Mouse (Mus musculus): ENCODE measurements around the gene Mettl17.

DNA sequence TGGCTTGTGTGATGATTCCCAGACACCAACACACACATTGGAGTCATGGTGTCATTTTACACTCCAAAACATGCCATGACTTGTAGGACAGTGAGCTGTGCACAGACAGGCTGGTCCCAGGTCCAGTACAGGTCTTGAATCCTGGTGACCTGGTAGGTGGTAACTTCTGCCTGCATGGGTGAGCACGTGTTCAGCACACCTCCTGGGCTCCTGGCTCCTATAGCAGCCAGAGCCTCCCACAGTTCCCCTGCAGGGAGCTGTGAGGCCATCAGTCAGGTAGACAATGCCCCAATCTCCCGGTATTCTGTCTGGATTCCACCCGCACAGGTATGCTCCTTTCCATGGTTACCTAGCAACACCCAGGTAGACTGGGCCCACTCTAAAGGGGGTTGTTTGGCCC, 38.1 kb upstream of the Mettl17 start:
- no peak for TF ChIP-seq CTCF (conservative IDR thresholded peaks at IDR 0.05; ENCODE audit: insufficient read depth, insufficient read length, low read depth, low read length)
- no peak for TF ChIP-seq POLR2A (IDR thresholded peaks at IDR 0.05; ENCODE audit: low read depth, low read length)
